Mouse (Mus musculus) cerebellum, adult 8-10 months (tissue): ENCODE results near the gene Cox6b2.

Source experiments
- DNase-seq: peaks from one replicate; pipeline ENCODE4 v3.0.0; 2022

The Cox6b2 gene

GRCm38 (mm10) chr7:4759670-4760069 is 6.8 kb upstream of the Cox6b2 start:
- DNase-seq: no peak

GRCm38 (mm10) chr7:4751971-4752820 is 698 bp downstream of the Cox6b2 start:
- no peak for DNase-seq

DNA sequence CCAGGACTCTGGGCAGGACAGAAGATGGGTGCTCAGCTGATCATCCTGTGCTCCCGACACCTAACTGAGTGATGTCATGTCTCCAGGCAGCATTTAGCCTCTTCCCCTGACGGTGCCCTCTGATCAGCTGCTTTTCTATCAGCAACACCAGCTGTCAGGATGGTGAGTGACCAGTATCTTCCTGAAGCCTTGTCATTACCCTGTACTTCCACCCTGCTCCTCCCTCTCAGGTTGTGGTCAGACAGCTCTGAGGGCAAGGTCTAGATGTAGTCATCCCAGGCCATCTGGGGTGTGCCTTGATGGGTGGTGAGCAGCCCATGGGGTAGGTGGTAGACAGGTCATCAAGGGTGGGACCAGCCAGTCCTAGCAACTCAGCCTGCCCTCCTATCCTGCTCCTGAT is 3.7 kb downstream of the Cox6b2 start:
- DNase-seq: no peak

DNA sequence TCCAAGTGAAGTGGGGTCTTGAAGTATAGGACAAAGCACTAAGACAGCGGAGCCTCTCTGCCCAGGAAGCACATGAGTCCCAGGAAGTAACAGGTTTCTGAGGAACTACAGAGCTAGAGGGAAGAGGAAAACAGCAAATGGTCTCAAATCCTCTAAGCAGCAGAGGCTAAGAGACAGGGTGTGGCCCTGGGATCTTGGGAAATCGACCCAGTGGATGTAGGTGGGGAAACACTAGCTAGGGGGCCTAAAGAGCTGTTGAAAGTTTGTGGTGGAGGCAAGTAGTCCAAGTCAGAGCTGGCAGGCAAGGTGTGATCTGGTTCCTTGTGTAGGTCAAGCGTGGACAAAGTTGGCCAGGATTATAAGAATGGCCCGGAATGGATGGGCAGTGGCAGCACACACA is 4.6 kb downstream of the Cox6b2 start:
- DNase-seq: no peak

- no peak for DNase-seq
These were observed 5.6 kb downstream of the Cox6b2 start for GRCm38 (mm10) chr7:4747156-4747899.

DNA sequence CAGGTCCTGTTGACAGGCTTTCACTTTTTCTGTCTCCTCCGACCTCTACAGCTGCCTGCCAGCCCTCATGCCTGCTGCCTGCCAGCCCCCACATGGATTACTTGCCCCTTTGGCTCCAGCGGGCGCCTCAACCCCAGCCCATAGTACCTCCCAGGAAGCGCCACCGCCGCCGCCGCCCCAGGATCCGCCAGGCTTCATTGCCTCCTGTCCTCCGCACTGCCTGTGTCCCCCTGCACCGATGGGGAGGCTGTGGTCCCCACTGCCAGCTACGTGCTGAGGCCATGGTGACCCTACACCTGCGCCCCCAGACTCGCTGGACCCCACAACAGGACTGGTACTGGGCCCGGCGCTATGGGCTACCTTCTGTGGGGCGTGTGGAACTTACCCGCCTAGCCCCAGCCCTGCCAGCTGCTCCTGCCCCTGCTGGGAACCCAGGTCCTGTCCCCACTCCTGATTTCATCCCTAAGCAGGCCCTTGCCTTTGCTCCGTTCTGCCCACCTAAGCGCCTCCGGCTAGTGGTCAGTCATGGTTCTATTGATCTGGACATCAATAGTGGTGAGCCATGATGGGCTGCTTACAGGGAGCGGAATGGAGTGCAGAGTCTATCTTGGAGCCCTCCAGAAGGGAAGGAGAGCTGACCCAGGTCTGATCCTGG is 6.4 kb downstream of the Cox6b2 start:
- no peak for DNase-seq

- no peak for DNase-seq
These were observed 8.0 kb downstream of the Cox6b2 start for GRCm38 (mm10) chr7:4744886-4745285.

GRCm38 (mm10) chr7:4743354-4743753 is 9.5 kb downstream of the Cox6b2 start:
- DNase-seq: no peak

GRCm38 (mm10) chr7:4742482-4742819 is 10.4 kb downstream of the Cox6b2 start:
- DNase-seq: no peak

- DNase-seq: peak; percentile 37
These were observed 11.0 kb downstream of the Cox6b2 start for GRCm38 (mm10) chr7:4741672-4742481.

DNA sequence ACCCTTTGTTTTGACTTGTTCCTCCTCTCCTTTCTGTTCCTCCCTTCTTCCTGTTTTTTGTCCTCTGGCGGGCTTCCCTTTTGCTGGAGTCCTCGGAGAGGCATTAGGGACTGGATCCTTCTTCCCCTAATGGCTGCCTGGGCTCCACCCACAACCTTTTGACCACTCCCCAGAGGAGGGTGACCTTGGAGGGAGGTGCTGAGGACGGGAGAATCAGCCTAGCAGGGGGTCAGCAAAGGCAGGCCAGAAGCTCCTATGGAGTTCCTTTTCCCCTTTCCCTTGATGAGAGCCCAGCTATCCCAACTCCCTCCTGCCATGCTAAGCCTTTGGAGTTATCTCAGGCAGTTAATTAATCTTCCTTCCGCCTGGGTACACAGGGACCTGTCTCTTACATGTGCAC is 11.7 kb downstream of the Cox6b2 start:
- peak; percentile 71 for DNase-seq

GRCm38 (mm10) chr7:4740309-4740727 is 12.6 kb downstream of the Cox6b2 start:
- DNase-seq: no peak

GRCm38 (mm10) chr7:4739544-4740275 is 13.2 kb downstream of the Cox6b2 start, which contains the start of gene Kmt5c:
Gene Kmt5c (plus strand): TSS chr7:4740115.
- DNase-seq: peak; percentile 98

DNA sequence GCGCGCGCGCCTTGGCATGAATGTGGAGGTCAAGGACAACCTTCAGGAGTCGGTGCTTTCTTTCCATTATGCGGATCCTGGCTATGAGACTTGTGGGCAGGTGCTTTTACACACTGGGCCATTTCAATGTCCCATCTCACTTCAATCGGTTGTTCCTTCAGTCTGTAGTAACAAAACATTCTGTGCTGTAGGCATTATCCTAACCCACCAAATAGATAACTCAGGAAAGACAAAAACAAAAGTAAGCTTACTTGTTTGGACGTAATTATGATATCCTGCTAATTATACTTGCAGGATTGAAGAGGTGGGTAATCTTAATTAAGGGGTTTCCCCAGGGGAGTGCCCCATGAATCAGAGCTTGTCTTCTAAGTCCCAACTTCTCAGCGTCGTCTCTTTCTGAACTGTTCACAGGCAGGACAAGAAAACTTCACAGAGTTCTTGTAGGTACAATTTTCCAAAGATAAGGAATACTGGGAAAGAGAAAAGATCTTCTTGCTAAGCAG is 13.8 kb downstream of the Cox6b2 start:
- DNase-seq: peak; percentile 29

DNA sequence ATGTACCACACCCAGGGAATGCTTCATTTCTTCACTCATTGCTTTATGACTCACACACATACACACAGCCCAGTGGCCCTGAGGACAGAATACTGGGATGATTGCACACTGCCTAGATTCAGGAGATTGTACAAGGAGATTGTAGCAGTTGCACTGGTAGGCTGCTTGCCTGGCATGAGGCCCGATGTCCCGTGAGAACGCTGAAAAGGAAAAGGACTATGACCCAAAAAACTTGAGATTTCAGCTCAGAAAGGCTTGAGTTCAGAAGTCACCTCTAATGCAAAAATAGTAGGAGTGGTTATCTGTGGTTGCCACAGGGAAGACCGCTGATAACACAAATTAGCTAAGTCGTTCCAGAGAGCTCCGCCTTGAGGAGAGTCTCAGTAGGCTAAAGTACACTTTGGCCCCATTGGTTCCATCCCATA is 19.9 kb downstream of the Cox6b2 start:
- DNase-seq: no peak

- DNase-seq: no peak
These were observed 21.8 kb downstream of the Cox6b2 start for GRCm38 (mm10) chr7:4731090-4731489.

- no peak for DNase-seq
These were observed 27.7 kb downstream of the Cox6b2 start, which contains the start of gene Tmem150b for GRCm38 (mm10) chr7:4725169-4725568. Gene Tmem150b (minus strand): TSS chr7:4725249.

- no peak for DNase-seq
These were observed 28.5 kb downstream of the Cox6b2 start for GRCm38 (mm10) chr7:4724359-4724758.

DNA sequence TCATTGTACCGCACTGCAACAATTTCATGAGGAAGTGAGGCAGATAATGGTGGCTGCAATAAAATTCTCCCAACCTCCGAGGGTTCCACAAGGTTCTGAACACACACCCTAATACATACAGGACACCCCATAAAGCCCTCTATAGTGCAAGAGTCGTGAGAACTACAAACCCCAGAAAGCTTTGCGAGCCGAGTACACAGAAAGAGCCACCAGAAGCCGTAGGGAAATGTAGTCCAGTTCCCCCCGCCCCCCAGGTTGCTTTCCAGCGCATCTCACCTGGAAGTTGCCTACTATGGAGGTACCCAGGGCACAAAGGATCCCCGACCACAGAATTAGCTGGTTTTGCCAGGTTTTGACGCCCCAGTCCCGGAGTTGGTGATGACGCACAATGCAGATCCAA is 29.4 kb downstream of the Cox6b2 start:
- peak; percentile 50 for DNase-seq

DNA sequence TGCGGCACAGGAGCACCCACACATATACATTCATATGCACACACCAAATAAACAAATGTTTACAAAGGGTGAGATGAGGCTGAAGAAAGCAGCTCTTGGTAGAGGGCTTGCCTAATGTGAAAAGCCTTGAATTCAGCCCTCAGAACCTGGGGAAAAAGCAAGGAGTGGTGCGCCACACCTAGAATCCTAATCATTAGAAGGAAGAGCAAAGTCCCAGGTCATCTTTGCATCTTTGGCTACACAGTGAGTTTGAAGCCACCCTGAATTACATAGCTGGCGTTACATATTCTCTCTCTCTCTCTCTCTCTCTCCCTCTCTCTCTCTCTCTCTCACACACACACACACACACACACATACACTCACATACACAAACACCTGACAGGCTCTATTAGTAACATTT is 33.6 kb downstream of the Cox6b2 start:
- no peak for DNase-seq

DNA sequence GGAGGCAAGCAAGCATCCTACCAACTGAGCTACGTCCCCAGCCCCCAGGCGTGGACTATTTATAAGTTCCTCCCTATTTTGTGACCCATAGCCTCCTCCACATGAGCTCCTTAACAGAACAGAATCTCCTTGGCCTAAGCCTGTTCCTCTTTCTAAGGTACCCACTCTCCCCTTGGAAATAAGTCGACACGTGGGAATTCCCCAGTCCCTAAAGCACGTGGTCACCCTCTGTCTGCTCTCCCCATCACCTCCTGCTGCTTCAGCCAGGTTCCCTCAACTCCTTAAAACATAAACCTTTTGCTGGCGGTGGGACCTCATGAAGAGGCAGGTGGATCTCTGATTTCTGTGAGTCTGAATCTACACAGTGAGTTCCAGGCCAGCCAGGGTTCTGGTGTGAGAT is 35.9 kb downstream of the Cox6b2 start:
- DNase-seq: no peak

GRCm38 (mm10) chr7:4712594-4712993 is 40.3 kb downstream of the Cox6b2 start:
- no peak for DNase-seq
